Mouse (Mus musculus) cerebral cortex, adult 2 months (tissue): ENCODE measurements around the gene Tex264.

Experiments
- WGBS: fragments of 180-500 bp; shearing (Covaris S2); methylation state at CpG from one replicate; pipeline ENCODE4 v1.1.7; 2018; 5-methylcytosine and 5-hydroxymethylcytosine counted together

The Tex264 gene

GRCm38 (mm10) chr9:106664433-106664832 lies 21.3 kb downstream of the Tex264 start:
- 30% methylated on average over 4 of the region's 4 CpGs for WGBS

- 65% methylated on average over 6 of the region's 6 CpGs for WGBS
Observed at GRCm38 (mm10) chr9:106663200-106663599, 22.5 kb downstream of the Tex264 start.

- WGBS = 84% methylated on average over 1 of the region's 1 CpGs
Observed at GRCm38 (mm10) chr9:106659935-106660334, 25.8 kb downstream of the Tex264 start.

- 52% methylated on average over 7 of the region's 7 CpGs for WGBS
Observed at GRCm38 (mm10) chr9:106659441-106659840, 26.3 kb downstream of the Tex264 start.

GRCm38 (mm10) chr9:106657592-106657991 lies 28.1 kb downstream of the Tex264 start:
- 49% methylated on average over 5 of the region's 5 CpGs for WGBS

- WGBS = 39% methylated on average over 5 of the region's 5 CpGs
Observed at GRCm38 (mm10) chr9:106656820-106657219, 28.9 kb downstream of the Tex264 start.

GRCm38 (mm10) chr9:106655884-106656720 lies 29.6 kb downstream of the Tex264 start, which contains the start of gene Grm2:
TSS of gene Grm2 (minus strand) at chr9:106656082.
- 2% methylated on average over 43 of the region's 44 CpGs for WGBS

- 66% methylated on average over 1 of the region's 1 CpGs for WGBS
Observed at GRCm38 (mm10) chr9:106652720-106653119, 33.0 kb downstream of the Tex264 start.

GRCm38 (mm10) chr9:106647226-106647625 lies 38.5 kb downstream of the Tex264 start:
- 78% methylated on average over 27 of the region's 27 CpGs for WGBS

- WGBS = 52% methylated on average over 9 of the region's 9 CpGs
Observed at GRCm38 (mm10) chr9:106645684-106646271, 39.9 kb downstream of the Tex264 start.

- WGBS = 68% methylated on average over 6 of the region's 6 CpGs
Observed at GRCm38 (mm10) chr9:106643787-106644186, 41.9 kb downstream of the Tex264 start.

GRCm38 (mm10) chr9:106643128-106643527 lies 42.6 kb downstream of the Tex264 start:
- WGBS = 27% methylated on average over 7 of the region's 7 CpGs

- WGBS = 53% methylated on average over 5 of the region's 5 CpGs
Observed at GRCm38 (mm10) chr9:106641346-106641745, 44.4 kb downstream of the Tex264 start.

GRCm38 (mm10) chr9:106638154-106638553 lies 47.6 kb downstream of the Tex264 start:
- WGBS = 68% methylated on average over 8 of the region's 8 CpGs

- WGBS = 73% methylated on average over 5 of the region's 5 CpGs
Observed at GRCm38 (mm10) chr9:106632185-106632584, 53.5 kb downstream of the Tex264 start.

GRCm38 (mm10) chr9:106627796-106628195 lies 57.9 kb downstream of the Tex264 start:
- WGBS = 42% methylated on average over 8 of the region's 8 CpGs

GRCm38 (mm10) chr9:106626282-106626681 lies 59.4 kb downstream of the Tex264 start, which contains the start of gene Iqcf6:
TSS of gene Iqcf6 (plus strand) at chr9:106626582.
- 80% methylated on average over 2 of the region's 2 CpGs for WGBS

GRCm38 (mm10) chr9:106617496-106617895 lies 68.2 kb downstream of the Tex264 start:
- WGBS = 67% methylated on average over 3 of the region's 3 CpGs

- 79% methylated on average over 9 of the region's 9 CpGs for WGBS
Observed at GRCm38 (mm10) chr9:106616306-106616705, 69.4 kb downstream of the Tex264 start.

GRCm38 (mm10) chr9:106614616-106615015 lies 71.1 kb downstream of the Tex264 start:
- 58% methylated on average over 3 of the region's 3 CpGs for WGBS

GRCm38 (mm10) chr9:106613951-106614350 lies 71.8 kb downstream of the Tex264 start:
- WGBS = 84% methylated on average over 2 of the region's 2 CpGs

GRCm38 (mm10) chr9:106610727-106611126 lies 75.0 kb downstream of the Tex264 start:
- whole genome bisulfite sequencing = 41% methylated on average over 4 of the region's 4 CpGs
